Mouse (Mus musculus) stomach, postnatal 0 days (tissue): Measurements from ENCODE around the gene Chchd6.

Source experiments
- CTCF ChIP-seq: IDR thresholded peaks from 2 replicates; pipeline ENCODE4 v1.5.1; 2016; ENCODE audit warnings: antibody characterized with exemption, low read depth, mild to moderate bottlenecking, moderate library complexity
- EP300 ChIP-seq: optimal IDR thresholded peaks from 2 replicates; pipeline ENCODE3; 2016; ENCODE audit warnings: antibody characterized with exemption

DNA sequence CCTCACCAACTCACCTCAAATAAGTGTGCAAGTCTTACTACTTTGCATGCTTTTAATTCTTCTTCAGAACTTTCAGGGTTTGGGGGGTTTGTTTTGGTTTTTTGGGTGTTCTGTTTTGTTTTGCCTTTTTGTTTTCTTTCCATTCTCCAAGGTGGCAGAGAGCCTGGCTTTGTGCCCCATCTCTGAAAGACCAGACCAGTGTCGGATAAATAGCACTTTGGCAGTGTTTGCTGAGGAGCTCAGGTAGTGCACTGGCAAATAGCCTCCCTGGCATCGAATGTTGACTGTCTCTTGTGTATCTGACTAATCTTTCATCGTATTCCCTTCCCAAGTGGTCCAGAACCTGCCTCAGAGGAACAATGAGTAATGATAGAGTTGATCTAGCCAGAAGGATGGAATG, 3.4 kb downstream of the Chchd6 start:
- no peak for TF ChIP-seq CTCF
- no peak for TF ChIP-seq EP300
